Mouse (Mus musculus): ENCODE results near the gene Ssbp3.

- TF ChIP-seq CTCF (IDR thresholded peaks at IDR 0.05; ENCODE audit: insufficient read depth, low read length) (no peak), POLR2A (IDR thresholded peaks at IDR 0.05; ENCODE audit: borderline replicate concordance, extremely low read depth, low read depth, low read length) (no peak)
Measured at GRCm38 (mm10) chr4:106966443-106966842, 55.9 kb downstream of the Ssbp3 start.

Data from lung, adult 2 months (tissue).